Mouse (Mus musculus): ENCODE measurements at regions not wholly inside any gene's neighbourhood (a gene's known extent, or its start where the extent isn't known, plus 50 kb on each side); places are given as distances from the start of the nearest gene placed in this dataset.

DNA sequence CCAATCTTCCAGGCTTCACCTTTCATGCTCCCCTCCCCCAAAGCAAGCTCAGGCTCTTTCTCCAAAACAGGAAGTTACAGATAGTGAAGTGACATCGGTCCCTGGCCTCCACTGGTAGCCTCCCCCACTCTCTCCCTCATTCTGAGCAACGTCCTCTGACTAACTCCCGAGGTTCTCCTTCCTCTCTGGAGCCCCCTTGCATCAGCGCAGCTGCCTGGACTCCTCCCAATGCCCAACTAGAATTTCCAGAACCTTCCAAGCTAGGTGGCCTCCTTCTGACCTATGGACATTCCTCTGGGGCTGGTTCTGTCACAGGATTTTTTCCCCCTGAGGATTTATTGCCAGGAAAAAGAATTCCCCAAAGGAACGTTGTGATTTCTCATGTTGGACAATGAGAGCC is 171.1 kb downstream of the Bcl2l11 start:
- Histone ChIP-seq H3K4me3 (ENCODE audit: insufficient read depth, poor library complexity, severe bottlenecking) (no peak overlapping the region), H3ac (ENCODE audit: control insufficient read depth, insufficient read length, low read depth) (no peak overlapping the region), H3K79me2 (ENCODE audit: control insufficient read depth, insufficient read depth) (no peaks in the 10 kb centered on the region), H3K36me3 (ENCODE audit: control insufficient read depth, insufficient read depth) (no peaks in the 10 kb centered on the region), H3K27me3 (ENCODE audit: control insufficient read depth, insufficient read depth, insufficient read length) (no peaks in the 10 kb centered on the region), H3K79me3 (ENCODE audit: low read depth) (no peaks in the 10 kb centered on the region)
- TF ChIP-seq USF1 (IDR thresholded peaks at IDR 0.05; ENCODE audit: low read depth) = no peak
- TF ChIP-seq CEBPB (IDR thresholded peaks at IDR 0.05; ENCODE audit: low read depth) = peak; percentile 6

GRCm38 (mm10) chr2:128297821-128298220 is 172.0 kb downstream of the Bcl2l11 start:
- no peak overlapping the region for H3ac ChIP-seq (ENCODE audit: control insufficient read depth, insufficient read length, low read depth)
- TF ChIP-seq CEBPB (IDR thresholded peaks at IDR 0.05; ENCODE audit: low read depth) (no peak), CTCF (IDR thresholded peaks at IDR 0.05; ENCODE audit: control insufficient read depth, insufficient read depth, insufficient read length) (no peak), MAX (IDR thresholded peaks at IDR 0.05) (no peak), MYOG (IDR thresholded peaks at IDR 0.05; ENCODE audit: control insufficient read depth, extremely low read depth, insufficient read length) (no peak), FOSL1 (IDR thresholded peaks at IDR 0.05; ENCODE audit: insufficient read depth, low read length, poor library complexity, severe bottlenecking) (no peak), MYOD1 (IDR thresholded peaks at IDR 0.05; ENCODE audit: control insufficient read depth, insufficient read length, low read depth) (no peak), USF1 (IDR thresholded peaks at IDR 0.05; ENCODE audit: low read depth) (no peak)
- no peaks in the 10 kb centered on the region for H3K79me3 ChIP-seq (ENCODE audit: low read depth)
- no peaks in the 10 kb centered on the region for H3K27me3 ChIP-seq (ENCODE audit: control insufficient read depth, insufficient read depth, insufficient read length)
- H3K36me3 ChIP-seq (ENCODE audit: control insufficient read depth, insufficient read depth) = no peaks in the 10 kb centered on the region
- no peaks in the 10 kb centered on the region for H3K79me2 ChIP-seq (ENCODE audit: control insufficient read depth, insufficient read depth)
- no peak overlapping the region for H3K4me3 ChIP-seq (ENCODE audit: insufficient read depth, poor library complexity, severe bottlenecking)

GRCm38 (mm10) chr2:128298996-128299395 is 173.2 kb downstream of the Bcl2l11 start:
- H3K36me3 ChIP-seq (ENCODE audit: control insufficient read depth, insufficient read depth) = no peaks in the 10 kb centered on the region
- no peak overlapping the region for H3ac ChIP-seq (ENCODE audit: control insufficient read depth, insufficient read length, low read depth)
- H3K27me3 ChIP-seq (ENCODE audit: control insufficient read depth, insufficient read depth, insufficient read length) = no peaks in the 10 kb centered on the region
- H3K79me3 ChIP-seq (ENCODE audit: low read depth) = no peaks in the 10 kb centered on the region
- no peak overlapping the region for H3K4me3 ChIP-seq (ENCODE audit: insufficient read depth, poor library complexity, severe bottlenecking)
- no peaks in the 10 kb centered on the region for H3K79me2 ChIP-seq (ENCODE audit: control insufficient read depth, insufficient read depth)
- TF ChIP-seq CEBPB (IDR thresholded peaks at IDR 0.05; ENCODE audit: low read depth) (no peak), MYOD1 (IDR thresholded peaks at IDR 0.05; ENCODE audit: control insufficient read depth, insufficient read length, low read depth) (no peak), FOSL1 (IDR thresholded peaks at IDR 0.05; ENCODE audit: insufficient read depth, low read length, poor library complexity, severe bottlenecking) (no peak), MAX (IDR thresholded peaks at IDR 0.05) (no peak), MYOG (IDR thresholded peaks at IDR 0.05; ENCODE audit: control insufficient read depth, extremely low read depth, insufficient read length) (no peak), USF1 (IDR thresholded peaks at IDR 0.05; ENCODE audit: low read depth) (no peak), CTCF (IDR thresholded peaks at IDR 0.05; ENCODE audit: control insufficient read depth, insufficient read depth, insufficient read length) (no peak)

DNA sequence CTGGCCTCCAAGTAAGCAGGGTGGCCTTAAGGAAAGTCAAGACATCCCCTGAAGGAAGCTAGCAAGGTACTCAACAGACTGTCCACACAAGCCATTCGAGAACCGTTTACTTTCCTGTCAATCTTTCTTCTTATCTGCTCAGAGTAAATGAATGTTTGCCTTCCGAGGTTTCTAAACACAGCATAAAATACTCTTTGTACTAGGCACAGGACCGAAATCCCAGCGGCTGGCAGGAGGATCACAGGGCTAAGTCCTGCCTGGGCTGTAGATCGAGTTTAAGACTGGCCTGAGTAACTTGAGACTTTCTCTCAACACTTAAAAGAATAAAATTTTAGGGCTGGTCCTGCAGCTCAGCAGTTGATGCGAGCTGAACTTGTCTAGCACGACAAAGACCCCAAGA is 175.9 kb downstream of the Bcl2l11 start:
- Histone ChIP-seq H3K79me3 (ENCODE audit: low read depth) (no peaks in the 10 kb centered on the region), H3K27me3 (ENCODE audit: control insufficient read depth, insufficient read depth, insufficient read length) (no peaks in the 10 kb centered on the region), H3K4me3 (ENCODE audit: insufficient read depth, poor library complexity, severe bottlenecking) (no peak overlapping the region), H3ac (ENCODE audit: control insufficient read depth, insufficient read length, low read depth) (no peak overlapping the region), H3K79me2 (ENCODE audit: control insufficient read depth, insufficient read depth) (no peaks in the 10 kb centered on the region), H3K36me3 (ENCODE audit: control insufficient read depth, insufficient read depth) (no peaks in the 10 kb centered on the region)
- TF ChIP-seq CEBPB (IDR thresholded peaks at IDR 0.05; ENCODE audit: low read depth) (no peak), MYOD1 (IDR thresholded peaks at IDR 0.05; ENCODE audit: control insufficient read depth, insufficient read length, low read depth) (no peak), CTCF (IDR thresholded peaks at IDR 0.05; ENCODE audit: control insufficient read depth, insufficient read depth, insufficient read length) (no peak), MYOG (IDR thresholded peaks at IDR 0.05; ENCODE audit: control insufficient read depth, extremely low read depth, insufficient read length) (no peak), FOSL1 (IDR thresholded peaks at IDR 0.05; ENCODE audit: insufficient read depth, low read length, poor library complexity, severe bottlenecking) (no peak), MAX (IDR thresholded peaks at IDR 0.05) (no peak), USF1 (IDR thresholded peaks at IDR 0.05; ENCODE audit: low read depth) (no peak)

- no peaks in the 10 kb centered on the region for H3K79me3 ChIP-seq (ENCODE audit: low read depth)
- H3ac ChIP-seq (ENCODE audit: control insufficient read depth, insufficient read length, low read depth) = no peak overlapping the region
- no peak overlapping the region for H3K4me3 ChIP-seq (ENCODE audit: insufficient read depth, poor library complexity, severe bottlenecking)
- no peaks in the 10 kb centered on the region for H3K27me3 ChIP-seq (ENCODE audit: control insufficient read depth, insufficient read depth, insufficient read length)
- H3K36me3 ChIP-seq (ENCODE audit: control insufficient read depth, insufficient read depth) = peaks cover 3% of the 10 kb centered on the region
- TF ChIP-seq USF1 (IDR thresholded peaks at IDR 0.05; ENCODE audit: low read depth) (no peak), CTCF (IDR thresholded peaks at IDR 0.05; ENCODE audit: control insufficient read depth, insufficient read depth, insufficient read length) (no peak), FOSL1 (IDR thresholded peaks at IDR 0.05; ENCODE audit: insufficient read depth, low read length, poor library complexity, severe bottlenecking) (no peak), CEBPB (IDR thresholded peaks at IDR 0.05; ENCODE audit: low read depth) (no peak)
- no peaks in the 10 kb centered on the region for H3K79me2 ChIP-seq (ENCODE audit: control insufficient read depth, insufficient read depth)
These were observed 178.3 kb downstream of the Bcl2l11 start for GRCm38 (mm10) chr2:128304063-128304712.

DNA sequence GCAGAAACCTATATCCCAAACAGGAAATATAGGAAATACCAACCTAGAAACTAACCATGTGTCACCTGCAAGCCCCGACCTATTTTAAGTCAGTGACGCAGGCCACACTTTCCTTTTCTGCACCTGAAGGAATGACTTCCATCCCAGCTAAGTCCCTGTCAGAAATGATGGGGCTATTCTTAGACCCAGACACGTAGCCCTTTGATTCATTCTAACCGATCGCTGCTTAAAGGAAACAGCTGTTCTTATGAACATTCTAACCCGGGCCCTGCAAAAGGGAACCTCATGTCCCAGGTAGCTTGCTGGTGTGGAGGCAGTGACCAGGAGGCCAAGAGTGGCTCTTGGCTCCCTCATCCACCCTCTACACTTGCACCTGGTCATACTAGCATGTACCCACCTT is 180.9 kb downstream of the Bcl2l11 start:
- Histone ChIP-seq H3K79me3 (ENCODE audit: low read depth) (no peaks in the 10 kb centered on the region), H3K27me3 (ENCODE audit: control insufficient read depth, insufficient read depth, insufficient read length) (no peaks in the 10 kb centered on the region), H3ac (ENCODE audit: control insufficient read depth, insufficient read length, low read depth) (no peak overlapping the region), H3K4me3 (ENCODE audit: insufficient read depth, poor library complexity, severe bottlenecking) (no peak overlapping the region), H3K79me2 (ENCODE audit: control insufficient read depth, insufficient read depth) (no peaks in the 10 kb centered on the region), H3K36me3 (ENCODE audit: control insufficient read depth, insufficient read depth) (peaks cover 7% of the 10 kb centered on the region)
- no peak for TF ChIP-seq MYOG (IDR thresholded peaks at IDR 0.05; ENCODE audit: control insufficient read depth, extremely low read depth, insufficient read length)
- TF ChIP-seq CEBPB (IDR thresholded peaks at IDR 0.05; ENCODE audit: low read depth) = no peak
- TF ChIP-seq MYOD1 (IDR thresholded peaks at IDR 0.05; ENCODE audit: control insufficient read depth, insufficient read length, low read depth) = no peak
- no peak for TF ChIP-seq FOSL1 (IDR thresholded peaks at IDR 0.05; ENCODE audit: insufficient read depth, low read length, poor library complexity, severe bottlenecking)
- no peak for TF ChIP-seq MAX (IDR thresholded peaks at IDR 0.05)
- no peak for TF ChIP-seq CTCF (IDR thresholded peaks at IDR 0.05; ENCODE audit: control insufficient read depth, insufficient read depth, insufficient read length)
- TF ChIP-seq USF1 (IDR thresholded peaks at IDR 0.05; ENCODE audit: low read depth) = no peak

Measured in C2C12 (cell line).